Comparison of ENCODE assay signal across 8 mouse cellular contexts in the genomic region with DNA sequence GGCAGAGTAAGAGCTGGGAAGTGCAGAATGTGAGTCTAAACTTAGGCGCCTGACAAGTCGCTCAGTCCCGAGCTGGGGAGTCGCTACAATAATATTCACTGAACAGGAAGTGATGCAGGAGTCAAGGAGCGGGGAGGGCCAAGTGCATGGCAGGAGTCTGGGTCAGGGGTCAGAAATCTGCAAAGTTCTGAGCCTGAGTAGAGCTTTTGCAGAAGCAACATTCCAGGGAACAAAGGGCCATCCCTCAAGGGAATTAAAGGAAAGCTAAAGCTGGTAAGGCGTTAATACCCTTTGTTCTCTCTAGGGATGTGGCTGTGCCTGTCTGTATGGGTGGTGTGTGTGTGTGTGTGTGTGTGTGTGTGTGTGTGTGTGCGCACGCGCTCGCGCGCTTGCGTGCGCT. TPM values are rescaled to one million over a fixed set of nuclear protein-coding genes. Genes with fewer than 3 reads are reported as not detected.
DNase-seq lines count a peak whose midpoint lies in the region; ATAC-seq and TF ChIP-seq lines count a peak whose summit lies in the region.

No protein-coding gene starts in this region.

- peak; percentile 64 for ATAC-seq in lung, postnatal 0 days
- ATAC-seq in embryonic facial prominence, embryonic 15.5 days (ENCODE audit: insufficient number of reproducible peaks, low FRiP score, low TSS enrichment, low read depth) = no peak
- ATAC-seq in stomach, embryonic 15.5 days (ENCODE audit: insufficient read depth, low FRiP score, low read depth) = peak; percentile 28; the same call in 1 of the 2 replicates

- no peaks in the 10 kb centered on the region for H3K36me3 ChIP-seq in lung, postnatal 0 days (ENCODE audit: insufficient read depth, low read length)
- H3K36me3 ChIP-seq in embryonic facial prominence, embryonic 15.5 days = no peaks in the 10 kb centered on the region
- H3K36me3 ChIP-seq in stomach, embryonic 15.5 days = no peaks in the 10 kb centered on the region

- peaks cover 7% of the 10 kb centered on the region; the same call in 1 of the 2 replicates for H3K4me1 ChIP-seq in lung, postnatal 0 days (ENCODE audit: insufficient read depth, low read depth, low read length)
- H3K4me1 ChIP-seq in embryonic facial prominence, embryonic 15.5 days = 0 out of 2 replicates have a peak, but pooled peaks cover 8% of the 10 kb centered on the region
- H3K4me1 ChIP-seq in stomach, embryonic 15.5 days = no peaks in the 10 kb centered on the region; the same call in 1 of the 2 replicates

- intact Hi-C loops in left cerebral cortex, adult 2 months (cut with DNase I) = loop anchor here (5.0 kb wide), 1 partner anchor 87 kb away; no protein-coding TSS in a partner anchor

- TF ChIP-seq EP300 in lung, postnatal 0 days (IDR thresholded peaks at IDR 0.05) = no peak

- H3K27ac ChIP-seq in lung, postnatal 0 days (ENCODE audit: low read length) = 0 out of 2 replicates have a peak overlapping the region, but pooled peaks have one; percentile 1
- peak overlapping the region; percentile 29; the same call in 1 of the 2 replicates for H3K27ac ChIP-seq in embryonic facial prominence, embryonic 15.5 days (replicated peaks)
- 0 out of 2 replicates have a peak overlapping the region, but pooled peaks have one; percentile 28 for H3K27ac ChIP-seq in stomach, embryonic 15.5 days
- no peak overlapping the region for H3K27ac ChIP-seq in left cerebral cortex, adult 2 months

- TF ChIP-seq CTCF in lung, postnatal 0 days (IDR thresholded peaks at IDR 0.05) = no peak
- TF ChIP-seq CTCF in left cerebral cortex, adult 2 months (IDR thresholded peaks at IDR 0.05) = no peak

- no peaks in the 10 kb centered on the region for H3K9me3 ChIP-seq in lung, postnatal 0 days (ENCODE audit: low read length)
- H3K9me3 ChIP-seq in embryonic facial prominence, embryonic 15.5 days (replicated peaks) = no peaks in the 10 kb centered on the region
- no peaks in the 10 kb centered on the region for H3K9me3 ChIP-seq in stomach, embryonic 15.5 days

- DNase-seq in lung, postnatal 0 days (ENCODE audit: low spot score) = peak; percentile 68
- DNase-seq in lung, adult 18-20 months = no peak
- DNase-seq in kidney, postnatal 25 days = peak; percentile 71 to 81
- no peak for DNase-seq in thymus, postnatal 14 days
- no peak for DNase-seq in left cerebral cortex, adult 2 months (ENCODE audit: extremely low spot score in 1 of 2, low spot score in 2 of 2)
- DNase-seq in cerebellum, postnatal 4 days (ENCODE audit: low spot score in 2 of 2) = no peak

- WGBS in lung, postnatal 0 days = 62% methylated on average over 14 of the region's 14 CpGs
- WGBS in embryonic facial prominence, embryonic 15.5 days = 58% methylated on average over 14 of the region's 14 CpGs
- 60% methylated on average over 14 of the region's 14 CpGs for WGBS in stomach, embryonic 15.5 days

- no peaks in the 10 kb centered on the region for H3K27me3 ChIP-seq in lung, postnatal 0 days (replicated peaks; ENCODE audit: insufficient read depth, low read length)
- H3K27me3 ChIP-seq in embryonic facial prominence, embryonic 15.5 days = no peaks in the 10 kb centered on the region
- H3K27me3 ChIP-seq in stomach, embryonic 15.5 days (replicated peaks) = no peaks in the 10 kb centered on the region

- no peak overlapping the region for H3K4me3 ChIP-seq in lung, postnatal 0 days (ENCODE audit: low read depth, low read length)
- no peak overlapping the region for H3K4me3 ChIP-seq in embryonic facial prominence, embryonic 15.5 days (replicated peaks)
- H3K4me3 ChIP-seq in stomach, embryonic 15.5 days (replicated peaks) = no peak overlapping the region
- no peak overlapping the region for H3K4me3 ChIP-seq in left cerebral cortex, adult 2 months

- H3K4me2 ChIP-seq in lung, postnatal 0 days (replicated peaks; ENCODE audit: low read depth, low read length) = no peak overlapping the region
- H3K4me2 ChIP-seq in embryonic facial prominence, embryonic 15.5 days (replicated peaks) = no peak overlapping the region
- H3K4me2 ChIP-seq in stomach, embryonic 15.5 days = no peak overlapping the region

- H3K9ac ChIP-seq in lung, postnatal 0 days (replicated peaks; ENCODE audit: low read depth) = no peak overlapping the region
- no peak overlapping the region for H3K9ac ChIP-seq in embryonic facial prominence, embryonic 15.5 days
- H3K9ac ChIP-seq in stomach, embryonic 15.5 days = no peak overlapping the region

RNA-seq across cellular contexts. Expression of a gene that starts 52.7 kb away (rescaled TPM):
- 2.6 and 3.2 TPM in 2 replicates for polyA plus RNA-seq in lung, postnatal 0 days (2015; fragmentation: Nextera tagmentation; extraction: Ambion mirVana)
- 2.8 and 4.0 TPM in 2 replicates for polyA plus RNA-seq in embryonic facial prominence, embryonic 15.5 days (2015; fragmentation: Nextera tagmentation; extraction: Ambion mirVana)
- polyA plus RNA-seq in stomach, embryonic 15.5 days (2015; fragmentation: Nextera tagmentation; extraction: Ambion mirVana) = 2.3 TPM in 2 replicates
- 1 to 10 TPM; 1.2 TPM for total RNA-seq in left cerebral cortex, adult 2 months (2021)

RNA-seq across cellular contexts. Expression of a gene that starts 53.0 kb away (rescaled TPM):
- 86.3 and 92.5 TPM in 2 replicates for polyA plus RNA-seq in lung, postnatal 0 days (2015; fragmentation: Nextera tagmentation; extraction: Ambion mirVana)
- 71.4 and 78.4 TPM in 2 replicates for polyA plus RNA-seq in embryonic facial prominence, embryonic 15.5 days (2015; fragmentation: Nextera tagmentation; extraction: Ambion mirVana)
- polyA plus RNA-seq in stomach, embryonic 15.5 days (2015; fragmentation: Nextera tagmentation; extraction: Ambion mirVana) = 59.4 and 63.7 TPM in 2 replicates
- 10 to 100 TPM; 56.8 to 58.9 TPM for total RNA-seq in left cerebral cortex, adult 2 months (2021)

Comparison
In these comparisons a context has a peak if more than half of its experiments do, and no peak if none do; other contexts are left out.
1. DNase-seq: peak in lung, postnatal 0 days (single experiment) and kidney, postnatal 25 days (2 of 2); none in lung, adult 18-20 months (0 of 2), thymus, postnatal 14 days (single experiment), left cerebral cortex, adult 2 months (0 of 2) and cerebellum, postnatal 4 days (0 of 2).